Mouse (Mus musculus) forebrain, embryonic 12.5 days (tissue): ENCODE measurements around the gene Arrdc5. TPM values are rescaled to one million over a fixed set of nuclear protein-coding genes. Genes with fewer than 3 reads are reported as not detected.
A peak's percentile ranks its signal among the peaks of the same experiment; 100 is the strongest.

Experiments
- ATAC-seq: fragments of 200-750 bp; cut with Nextera tagmentation; 2 replicates; pipeline ENCODE4 v1.8.0; 2017; ENCODE audit warnings: moderate TSS enrichment; ENCODE audit not compliant: low FRiP score
- H3K27ac ChIP-seq: fragments of 300-500 bp; sonication (generic); 2 replicates; pipeline ENCODE4 v1.5.1; 2016; ENCODE audit warnings: mild to moderate bottlenecking
- H3K27me3 ChIP-seq: fragments of 300-500 bp; sonication (generic); 2 replicates; pipeline ENCODE4 v1.6.1; 2016; ENCODE audit warnings: mild to moderate bottlenecking
- H3K36me3 ChIP-seq: fragments of 300-500 bp; sonication (generic); replicated peaks from 2 replicates; pipeline ENCODE4 v1.6.1; 2016; ENCODE audit warnings: mild to moderate bottlenecking
- H3K4me1 ChIP-seq: fragments of 300-500 bp; sonication (generic); 2 replicates; pipeline ENCODE4 v1.6.1; 2016
- H3K4me2 ChIP-seq: fragments of 300-500 bp; sonication (generic); 2 replicates; pipeline ENCODE4 v1.6.1; 2016; ENCODE audit warnings: mild to moderate bottlenecking, moderate library complexity
- H3K4me3 ChIP-seq: fragments of 300-500 bp; sonication (generic); replicated peaks from 2 replicates; pipeline ENCODE4 v1.5.1; 2016; ENCODE audit warnings: mild to moderate bottlenecking
- H3K9ac ChIP-seq: fragments of 300-500 bp; sonication (generic); 2 replicates; pipeline ENCODE4 v1.6.1; 2016; ENCODE audit warnings: mild to moderate bottlenecking
- H3K9me3 ChIP-seq: fragments of 300-500 bp; sonication (generic); 2 replicates; pipeline ENCODE4 v1.6.1; 2016
- WGBS: fragments of 180-500 bp; shearing (Covaris S2); methylation state at CpG from one replicate; pipeline ENCODE4 v1.1.7; 2016; 5-methylcytosine and 5-hydroxymethylcytosine counted together
- polyA plus RNA-seq: library from polyadenylated mRNA; unstranded; fragments of >200 nt; fragmentation: Nextera tagmentation; extraction: Ambion mirVana; gene quantifications from 2 replicates; pipeline ENCODE4 v1.2.1, GENCODE M21; 2016

Gene Arrdc5
- not detected in 2 replicates for polyA plus RNA-seq

DNA sequence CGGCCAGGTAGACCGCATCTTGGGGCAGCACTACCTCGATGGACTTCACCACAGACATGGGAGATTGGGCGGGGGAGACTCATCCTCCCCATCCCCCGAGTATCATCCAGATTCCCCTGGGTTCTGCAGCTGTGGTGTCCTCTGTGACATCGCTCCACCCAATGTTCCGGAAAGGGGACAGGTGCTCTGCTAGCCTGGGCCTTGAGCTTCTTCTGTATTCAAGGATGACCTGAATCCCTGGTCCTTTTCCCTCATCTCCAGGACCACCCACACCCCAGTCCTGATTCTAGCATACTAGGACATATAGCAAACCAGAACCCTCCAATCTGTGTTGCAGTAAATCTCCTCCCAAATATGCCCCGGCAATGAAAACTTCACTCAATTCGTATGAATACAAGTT lies at the start of gene Arrdc5:
Arrdc5 (minus strand) TSS at position 101 of the 400 bp plus-strand sequence.
- Histone ChIP-seq H3K9ac (no peak within 1 kb of the TSS), H3K27me3 (no peaks in the 10 kb centered on the region; the same call in 1 of the 2 replicates), H3K4me1 (peaks cover 24% of the 10 kb centered on the region), H3K27ac (no peak within 1 kb of the TSS), H3K36me3 (peaks cover 2% of the 10 kb centered on the region), H3K4me2 (no peak within 1 kb of the TSS), H3K4me3 (no peak within 1 kb of the TSS), H3K9me3 (no peaks in the 10 kb centered on the region)
- ATAC-seq: no peak
- WGBS: 93% methylated on average over 9 of the region's 9 CpGs

DNA sequence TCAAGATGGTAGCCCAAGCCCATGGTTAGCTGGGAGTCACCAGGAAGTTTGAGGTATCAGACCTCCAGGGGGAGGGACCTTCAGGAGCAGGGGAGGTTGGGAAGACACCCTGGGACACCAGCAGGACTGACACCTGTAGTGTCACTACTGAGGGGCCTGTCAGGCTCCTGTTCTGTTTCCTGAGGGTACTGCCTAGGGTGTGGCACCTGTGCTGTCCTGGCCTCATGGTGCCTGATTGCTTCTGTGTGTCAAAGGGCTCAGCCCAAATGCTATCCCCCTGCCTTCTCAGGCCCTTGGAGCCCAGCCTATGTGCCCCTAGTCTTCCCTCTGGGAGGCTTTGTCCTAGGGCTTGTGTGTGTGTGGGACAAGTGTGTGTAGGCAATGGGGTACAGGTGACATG lies 48.5 kb upstream of the Arrdc5 start:
- H3K4me1 ChIP-seq: 0 out of 2 replicates have a peak, but pooled peaks cover 11% of the 10 kb centered on the region
- H3K9ac ChIP-seq: no peak overlapping the region
- peaks cover 27% of the 10 kb centered on the region for H3K36me3 ChIP-seq
- H3K4me2 ChIP-seq: no peak overlapping the region
- no peaks in the 10 kb centered on the region for H3K27me3 ChIP-seq
- ATAC-seq: no peak
- no peak overlapping the region for H3K4me3 ChIP-seq
- no peaks in the 10 kb centered on the region for H3K9me3 ChIP-seq
- H3K27ac ChIP-seq: peak overlapping the region; percentile 1; the same call in 1 of the 2 replicates

DNA sequence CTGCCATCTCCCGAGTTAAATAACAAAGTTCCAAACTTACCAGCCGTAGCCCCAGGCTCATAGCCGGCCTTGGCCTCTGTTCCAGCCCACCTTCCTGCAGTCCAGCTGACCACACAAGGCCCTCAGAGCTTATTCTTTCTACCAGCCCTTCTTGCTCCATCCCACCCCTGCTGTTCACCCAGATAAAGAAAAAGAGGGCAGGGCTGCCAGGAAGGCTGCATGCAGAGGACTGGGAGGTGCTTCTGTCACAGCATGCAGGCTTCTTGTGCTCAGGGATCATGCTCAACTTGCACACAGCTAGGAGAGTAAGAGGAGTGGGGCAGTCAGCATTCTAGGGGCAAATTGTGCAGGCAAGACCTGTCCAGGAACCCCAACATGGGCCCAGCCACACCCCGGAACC lies 48.0 kb upstream of the Arrdc5 start:
- Histone ChIP-seq H3K4me1 (0 out of 2 replicates have a peak, but pooled peaks cover 11% of the 10 kb centered on the region), H3K9ac (no peak overlapping the region), H3K4me3 (no peak overlapping the region), H3K27me3 (no peaks in the 10 kb centered on the region), H3K36me3 (peaks cover 22% of the 10 kb centered on the region), H3K4me2 (no peak overlapping the region), H3K27ac (no peak overlapping the region), H3K9me3 (no peaks in the 10 kb centered on the region)
- ATAC-seq: no peak
- WGBS: 68% methylated on average over 4 of the region's 4 CpGs

DNA sequence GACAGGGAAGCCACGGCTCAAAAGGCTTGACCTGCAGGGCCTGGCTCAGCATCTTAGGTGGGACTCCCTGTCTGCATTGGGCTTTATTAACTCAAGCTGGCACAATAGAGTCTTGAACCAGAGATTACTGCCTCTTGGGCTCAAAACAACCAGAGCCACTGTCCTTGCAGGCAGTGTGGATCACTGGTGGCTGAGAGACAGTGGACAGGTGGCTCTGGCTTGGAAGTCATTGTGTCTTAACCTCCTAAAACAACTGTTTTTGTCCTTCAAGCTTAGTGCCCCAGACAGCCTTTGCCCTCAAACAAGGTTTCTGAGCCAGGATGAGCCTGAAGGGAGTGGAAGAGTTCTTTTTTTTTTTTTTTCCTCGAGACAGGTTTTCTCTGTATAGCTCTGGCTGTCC lies 45.3 kb upstream of the Arrdc5 start:
- 65% methylated on average over 2 of the region's 2 CpGs for WGBS
- Histone ChIP-seq H3K27me3 (no peaks in the 10 kb centered on the region), H3K4me3 (no peak overlapping the region), H3K36me3 (peaks cover 3% of the 10 kb centered on the region; the same call in 1 of the 2 replicates), H3K9me3 (no peaks in the 10 kb centered on the region), H3K9ac (no peak overlapping the region), H3K27ac (no peak overlapping the region), H3K4me1 (0 out of 2 replicates have a peak, but pooled peaks cover 14% of the 10 kb centered on the region), H3K4me2 (no peak overlapping the region)
- no peak for ATAC-seq

DNA sequence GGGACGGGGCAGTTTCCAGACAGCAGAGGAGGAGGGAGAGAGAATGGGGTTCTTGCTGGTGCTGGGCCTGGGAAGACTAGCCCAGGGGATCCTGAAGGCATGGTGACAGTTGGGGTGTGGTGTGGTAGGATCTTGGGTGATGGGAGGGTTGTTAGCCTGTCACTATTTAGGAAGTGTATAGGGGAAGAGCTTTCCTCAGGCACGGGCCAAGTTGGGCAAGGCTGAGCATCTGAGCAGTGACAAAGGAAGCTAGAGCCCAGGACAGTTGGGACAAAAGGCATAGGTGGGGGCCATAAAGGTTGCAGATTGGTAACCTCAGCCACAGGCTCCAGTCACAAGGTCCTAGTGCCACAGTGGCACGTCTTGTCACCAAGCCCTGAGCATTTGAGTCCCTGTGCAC lies 43.4 kb upstream of the Arrdc5 start:
- Histone ChIP-seq H3K4me2 (no peak overlapping the region), H3K9me3 (no peaks in the 10 kb centered on the region), H3K27ac (no peak overlapping the region), H3K36me3 (peaks cover 3% of the 10 kb centered on the region; the same call in 1 of the 2 replicates), H3K4me1 (peaks cover 12% of the 10 kb centered on the region; the same call in 1 of the 2 replicates), H3K9ac (0 out of 2 replicates have a peak overlapping the region, but pooled peaks have one; percentile 4), H3K4me3 (no peak overlapping the region), H3K27me3 (no peaks in the 10 kb centered on the region)
- no peak for ATAC-seq
- WGBS: 82% methylated on average over 3 of the region's 3 CpGs

DNA sequence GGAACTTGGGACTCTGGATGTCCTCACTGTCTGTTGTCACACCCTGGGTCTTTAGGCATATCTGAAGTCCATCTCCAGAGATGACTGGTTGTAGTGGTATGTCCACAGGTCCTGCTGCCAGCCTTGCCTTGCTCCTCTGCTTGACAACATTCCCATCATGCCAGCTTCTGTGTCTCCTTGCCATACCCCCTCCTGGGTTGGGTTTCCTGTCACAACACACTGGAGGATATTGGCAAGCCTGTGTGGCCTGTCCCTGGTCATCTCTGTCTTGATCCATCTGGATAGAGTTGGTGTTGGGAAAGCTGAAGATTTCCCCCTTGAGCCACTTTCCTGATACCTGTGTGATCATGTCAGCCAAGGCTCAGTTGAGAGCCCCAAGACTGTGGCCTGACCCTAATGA lies 40.6 kb upstream of the Arrdc5 start:
- Histone ChIP-seq H3K27me3 (no peaks in the 10 kb centered on the region), H3K36me3 (peaks cover 3% of the 10 kb centered on the region; the same call in 1 of the 2 replicates), H3K9me3 (no peaks in the 10 kb centered on the region), H3K4me2 (no peak overlapping the region), H3K9ac (no peak overlapping the region), H3K4me1 (peaks cover 11% of the 10 kb centered on the region), H3K4me3 (no peak overlapping the region), H3K27ac (no peak overlapping the region)
- no peak for ATAC-seq

DNA sequence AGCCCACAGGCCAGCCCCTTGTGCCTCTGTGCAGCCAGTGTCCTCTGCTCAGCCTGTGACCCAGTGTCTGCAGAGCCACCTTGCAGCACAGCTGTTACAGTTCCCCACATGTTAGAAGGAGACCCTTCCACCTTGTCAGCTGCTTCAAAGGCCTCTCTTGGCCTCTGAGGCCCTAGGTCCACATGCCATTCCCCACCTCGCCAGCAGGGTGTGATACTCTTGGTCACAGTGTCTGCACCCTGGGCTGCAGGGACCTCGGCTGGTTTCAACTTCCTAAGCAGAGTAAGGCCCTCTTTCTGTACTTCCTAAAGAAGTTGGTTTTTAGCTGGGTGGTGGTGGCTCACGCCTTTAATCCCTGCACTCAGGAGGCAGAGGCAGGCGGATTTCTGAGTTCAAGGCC lies 38.8 kb upstream of the Arrdc5 start:
- Histone ChIP-seq H3K4me1 (peaks cover 11% of the 10 kb centered on the region), H3K36me3 (peaks cover 4% of the 10 kb centered on the region; the same call in 1 of the 2 replicates), H3K4me2 (no peak overlapping the region), H3K27ac (no peak overlapping the region), H3K9ac (no peak overlapping the region), H3K4me3 (no peak overlapping the region), H3K27me3 (no peaks in the 10 kb centered on the region), H3K9me3 (no peaks in the 10 kb centered on the region)
- ATAC-seq: no peak
- WGBS: 59% methylated on average over 4 of the region's 4 CpGs

DNA sequence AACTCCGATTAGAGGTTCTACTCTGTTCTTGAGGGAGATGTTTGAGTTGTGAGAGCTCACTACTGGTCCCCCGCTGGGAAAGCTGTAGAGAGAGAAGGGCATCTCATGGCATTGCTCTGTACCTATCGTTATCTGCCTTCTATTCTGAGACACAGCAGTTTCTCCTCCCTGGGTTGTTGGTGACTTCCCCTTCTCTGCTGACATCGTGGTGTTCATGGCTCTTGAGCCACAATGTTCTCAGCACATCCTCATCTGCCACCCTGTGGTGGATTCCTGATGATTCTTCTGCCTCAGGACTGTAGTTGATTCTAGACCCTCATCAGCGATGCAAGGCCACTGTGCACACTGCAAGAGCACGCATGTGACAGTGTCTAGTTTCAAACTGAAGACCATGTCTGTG lies 37.7 kb upstream of the Arrdc5 start:
- Histone ChIP-seq H3K4me1 (peaks cover 11% of the 10 kb centered on the region), H3K27me3 (no peaks in the 10 kb centered on the region), H3K9me3 (no peaks in the 10 kb centered on the region), H3K27ac (no peak overlapping the region), H3K4me3 (no peak overlapping the region), H3K4me2 (no peak overlapping the region), H3K9ac (no peak overlapping the region), H3K36me3 (peaks cover 4% of the 10 kb centered on the region; the same call in 1 of the 2 replicates)
- no peak for ATAC-seq
- WGBS: 95% methylated on average over 6 of the region's 6 CpGs

DNA sequence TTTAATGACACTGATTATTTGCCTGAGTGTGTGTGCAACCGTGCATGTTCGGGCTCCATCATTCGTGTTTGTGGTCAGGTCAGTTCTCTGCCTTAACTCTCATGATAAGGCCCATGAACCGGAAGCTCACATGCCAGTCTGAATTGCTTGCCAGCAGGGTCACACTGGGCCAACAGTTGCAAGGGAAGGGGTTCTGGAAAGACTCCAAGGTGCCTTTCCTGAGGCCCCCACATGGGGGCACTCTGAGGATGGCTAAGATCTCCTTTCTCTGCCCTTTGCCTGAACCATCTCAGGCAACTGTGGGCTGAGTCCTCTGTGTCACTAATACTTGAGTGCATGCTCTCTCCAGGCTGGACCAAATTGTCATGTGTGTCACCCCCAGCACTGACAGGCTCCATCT lies 37.1 kb upstream of the Arrdc5 start:
- H3K4me3 ChIP-seq: no peak overlapping the region
- H3K36me3 ChIP-seq: peaks cover 4% of the 10 kb centered on the region; the same call in 1 of the 2 replicates
- no peak for ATAC-seq
- H3K9me3 ChIP-seq: no peaks in the 10 kb centered on the region
- H3K9ac ChIP-seq: no peak overlapping the region
- peaks cover 11% of the 10 kb centered on the region for H3K4me1 ChIP-seq
- no peak overlapping the region for H3K4me2 ChIP-seq
- H3K27me3 ChIP-seq: no peaks in the 10 kb centered on the region
- no peak overlapping the region for H3K27ac ChIP-seq
- WGBS: 74% methylated on average over 4 of the region's 4 CpGs

DNA sequence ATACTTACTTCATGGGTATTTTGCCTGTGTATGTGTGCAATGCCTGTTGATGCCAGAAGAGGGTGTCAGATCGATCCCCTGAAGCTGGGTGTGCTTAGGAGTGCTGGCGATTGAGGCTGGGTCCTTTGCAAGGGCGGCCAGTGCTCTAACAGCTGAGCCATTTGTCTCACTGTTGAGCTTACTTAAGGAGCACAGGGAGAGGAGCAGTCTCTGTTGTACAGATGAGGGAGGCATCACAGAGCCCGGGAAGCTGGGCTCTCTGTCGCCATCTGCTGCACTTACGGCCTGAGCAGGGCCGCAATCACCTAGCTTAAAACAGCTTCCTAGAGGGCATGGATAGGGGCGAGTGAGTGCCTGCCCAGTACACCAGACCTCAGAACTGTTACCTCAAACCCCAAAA lies 32.9 kb upstream of the Arrdc5 start:
- ATAC-seq: peak; percentile 24; the same call in 1 of the 2 replicates
- H3K9me3 ChIP-seq: no peaks in the 10 kb centered on the region
- 46% methylated on average over 8 of the region's 8 CpGs for WGBS

DNA sequence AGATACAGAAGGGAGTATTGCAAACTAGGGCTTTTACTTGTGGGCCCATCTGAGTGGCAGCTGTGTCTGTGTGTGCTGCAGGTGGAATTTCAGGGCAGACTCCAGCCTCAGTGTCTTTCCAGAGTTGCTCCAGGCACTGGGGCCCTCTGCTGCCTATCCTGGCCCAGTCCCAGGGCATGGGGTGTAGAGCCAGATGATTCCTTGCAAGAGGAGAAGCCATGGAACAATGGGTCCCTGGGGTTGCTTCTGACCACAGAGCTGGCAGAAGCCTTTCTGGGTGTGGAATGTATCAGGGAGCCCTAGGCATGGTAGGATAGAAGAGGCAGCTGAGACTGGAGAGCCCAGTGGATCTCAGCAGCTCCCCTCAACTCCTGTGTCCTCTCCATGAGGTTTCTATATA lies 31.2 kb upstream of the Arrdc5 start:
- H3K27ac ChIP-seq: no peak overlapping the region
- no peaks in the 10 kb centered on the region for H3K27me3 ChIP-seq
- no peak overlapping the region for H3K4me3 ChIP-seq
- ATAC-seq: no peak
- no peak overlapping the region for H3K4me2 ChIP-seq
- H3K36me3 ChIP-seq: peaks cover 4% of the 10 kb centered on the region; the same call in 1 of the 2 replicates
- no peak overlapping the region; the same call in 1 of the 2 replicates for H3K9ac ChIP-seq
- no peaks in the 10 kb centered on the region for H3K9me3 ChIP-seq
- peaks cover 42% of the 10 kb centered on the region for H3K4me1 ChIP-seq

More for the DNA sequence above, 32.9 kb upstream of the Arrdc5 start:
- H3K27ac ChIP-seq: no peak overlapping the region
- H3K27me3 ChIP-seq: no peaks in the 10 kb centered on the region
- H3K4me2 ChIP-seq: no peak overlapping the region
- H3K4me1 ChIP-seq: peaks cover 33% of the 10 kb centered on the region
- H3K36me3 ChIP-seq: peaks cover 4% of the 10 kb centered on the region; the same call in 1 of the 2 replicates
- H3K9ac ChIP-seq: no peak overlapping the region
- no peak overlapping the region for H3K4me3 ChIP-seq

DNA sequence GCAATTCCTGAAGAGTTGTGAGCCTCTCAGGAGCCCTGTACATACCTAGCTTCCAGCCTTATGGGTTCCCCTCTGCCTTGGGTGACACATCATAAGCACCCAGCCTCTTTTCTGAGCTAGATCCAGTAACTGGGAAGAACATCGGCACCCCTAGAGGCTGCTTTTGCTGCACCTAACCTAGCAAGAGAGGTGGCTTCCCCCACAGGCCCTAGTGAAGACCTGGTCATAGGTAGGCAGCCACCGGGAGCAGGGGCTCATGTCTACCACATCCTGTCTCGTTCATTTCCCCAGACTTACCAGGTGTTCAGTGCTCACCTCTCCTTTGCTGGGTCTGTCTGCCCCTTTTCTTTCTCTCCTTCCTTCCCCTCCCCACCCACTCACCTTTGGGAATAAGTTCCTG lies 30.3 kb upstream of the Arrdc5 start:
- H3K4me3 ChIP-seq: no peak overlapping the region
- 77% methylated on average over 3 of the region's 3 CpGs for WGBS

DNA sequence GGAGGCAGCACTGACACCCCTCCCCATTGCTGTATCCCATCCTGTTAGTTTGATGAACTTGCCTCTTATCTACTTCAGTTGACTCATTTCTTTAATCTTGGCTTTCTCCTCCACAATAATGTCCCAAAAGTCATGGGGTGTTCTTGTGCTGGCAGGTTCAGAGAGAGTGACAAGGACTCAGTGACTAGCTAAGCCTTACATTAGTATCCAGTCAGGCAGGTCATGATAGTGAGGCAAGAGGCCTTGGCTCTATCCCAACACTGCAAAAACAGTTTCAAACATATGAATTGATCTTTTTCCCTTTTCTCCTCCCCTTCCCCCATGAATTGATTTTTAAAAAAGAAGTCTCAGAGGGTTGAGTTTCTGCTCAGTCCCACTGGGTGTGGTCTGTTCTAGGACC lies 29.2 kb upstream of the Arrdc5 start:
- Histone ChIP-seq H3K27me3 (no peaks in the 10 kb centered on the region), H3K9me3 (no peaks in the 10 kb centered on the region), H3K4me2 (no peak overlapping the region), H3K27ac (no peak overlapping the region), H3K9ac (no peak overlapping the region), H3K4me1 (peaks cover 42% of the 10 kb centered on the region), H3K36me3 (no peaks in the 10 kb centered on the region; the same call in 1 of the 2 replicates), H3K4me3 (no peak overlapping the region)
- ATAC-seq: no peak

More for the DNA sequence above, 30.3 kb upstream of the Arrdc5 start:
- H3K9me3 ChIP-seq: no peaks in the 10 kb centered on the region
- peaks cover 42% of the 10 kb centered on the region for H3K4me1 ChIP-seq
- peaks cover 4% of the 10 kb centered on the region; the same call in 1 of the 2 replicates for H3K36me3 ChIP-seq
- no peaks in the 10 kb centered on the region for H3K27me3 ChIP-seq
- no peak overlapping the region for H3K9ac ChIP-seq
- no peak overlapping the region for H3K27ac ChIP-seq
- ATAC-seq: no peak
- no peak overlapping the region for H3K4me2 ChIP-seq
